In genomic region chr19:3986334-3986733, GRCm38 (mm10) we compare ENCODE assay signal across 8 mouse cellular contexts. TPM values are rescaled to one million over a fixed set of nuclear protein-coding genes. Genes with fewer than 3 reads are reported as not detected.
A peak's percentile ranks its signal among the peaks of the same experiment; 100 is the strongest.
DNase-seq lines count a peak whose midpoint lies in the region; TF ChIP-seq lines count a peak whose summit lies in the region.

TSS of gene Acy3 (plus strand) at chr19:3986570.

- no peak for TF ChIP-seq CTCF in left cerebral cortex, adult 2 months (IDR thresholded peaks at IDR 0.05)

- H3K27ac ChIP-seq in left cerebral cortex, adult 2 months, result peak within 1 kb of the TSS; percentile 64

- DNase-seq in cerebellum, postnatal 10 days, result peak; percentile 44 to 52
- DNase-seq in cerebellum, adult 8-10 months, result no peak
- DNase-seq in adipocyte (ENCODE audit: low spot score), result peak; percentile 83
- peak; percentile 31 for DNase-seq in fat pad, adult 2 months (ENCODE audit: extremely low read depth, low read depth, low spot score)
- peak; percentile 83 for DNase-seq in heart, postnatal 25 days (ENCODE audit: low spot score)
- DNase-seq in left cerebral cortex, adult 2 months (ENCODE audit: extremely low spot score in 1 of 2, low spot score in 2 of 2), result peak; percentile 52 to 54
- peak; percentile 90 for DNase-seq in lung, postnatal 36 days
- DNase-seq in testis, postnatal 10 days (ENCODE audit: low spot score), result peak; percentile 91

- H3K4me3 ChIP-seq in left cerebral cortex, adult 2 months, result no peak within 1 kb of the TSS

- intact Hi-C loops in heart, postnatal 25 days (cut with DNase I), result loop anchor here (10.0 kb wide), 1 partner anchor 262 kb away; no protein-coding TSS in a partner anchor
- intact Hi-C loops in left cerebral cortex, adult 2 months (cut with DNase I), result loop anchor here (10.0 kb wide), 1 partner anchor 192 kb away; no protein-coding TSS in a partner anchor

RNA-seq across cellular contexts. Expression of gene Acy3, which starts in this region (rescaled TPM):
- 10 to 100 TPM; 20.3 to 21.5 TPM for total RNA-seq in heart, postnatal 25 days (2021)
- total RNA-seq in left cerebral cortex, adult 2 months (2021), result 1 to 10 TPM; 3.3 to 4.1 TPM

Comparison
In these comparisons a context has a peak if more than half of its experiments do, and no peak if none do; other contexts are left out.
1. RNA of gene Acy3 (total RNA-seq): 20.3 to 21.5 TPM in heart, postnatal 25 days; 3.3 to 4.1 TPM in left cerebral cortex, adult 2 months; every median in the first group is over 4 times any median in the second.